Mouse (Mus musculus): ENCODE results near the gene Gas2l3. TPM values are rescaled to one million over a fixed set of nuclear protein-coding genes. Genes with fewer than 3 reads are reported as not detected.

Gas2l3 gene
- total RNA-seq (2021) = 1 to 10 TPM; 3.5 to 5.5 TPM
- long read RNA-seq, experiment 1, full-length matches to known transcripts = 1 of 1 reads
- long read RNA-seq, experiment 1, partial matches to known transcripts = 0 of 1 reads
- long read RNA-seq, experiment 1, other reads (novel, unspliced or antisense) = 0 of 1 reads
- long read RNA-seq, experiment 2 = 0 reads

DNA sequence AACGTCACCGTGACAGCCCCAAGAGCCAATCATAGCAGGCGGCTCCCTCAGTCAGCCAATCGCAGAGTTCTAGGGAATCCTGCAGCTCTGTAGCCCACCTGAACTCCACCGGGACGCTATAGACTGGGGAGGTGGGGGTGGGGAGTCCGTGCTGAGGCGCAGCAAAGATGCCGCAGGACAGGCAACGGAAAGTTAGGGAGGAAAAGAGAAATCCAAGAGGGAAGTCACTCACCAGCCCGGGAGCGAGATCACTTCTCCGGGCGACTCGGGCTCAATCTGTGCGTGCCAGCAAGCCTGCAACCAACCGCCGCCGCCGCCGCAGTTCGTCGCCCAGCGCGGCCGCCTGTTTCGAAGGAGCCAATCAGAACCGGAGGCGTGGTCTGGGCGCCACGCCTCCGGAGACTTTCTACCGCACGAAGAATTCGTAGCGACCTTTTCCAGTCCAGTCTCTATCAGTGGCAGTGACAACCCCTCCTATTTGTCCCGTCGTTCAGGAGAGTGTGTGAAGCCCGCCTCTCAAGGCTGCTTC lies at the start of gene Gas2l3:
Gene Gas2l3, minus strand, starts transcription at position 345 of the 529 bp plus-strand sequence.
- DNase-seq = peak; percentile 86 to 87
- intact Hi-C loops (cut with DNase I) = no loop called here

DNA sequence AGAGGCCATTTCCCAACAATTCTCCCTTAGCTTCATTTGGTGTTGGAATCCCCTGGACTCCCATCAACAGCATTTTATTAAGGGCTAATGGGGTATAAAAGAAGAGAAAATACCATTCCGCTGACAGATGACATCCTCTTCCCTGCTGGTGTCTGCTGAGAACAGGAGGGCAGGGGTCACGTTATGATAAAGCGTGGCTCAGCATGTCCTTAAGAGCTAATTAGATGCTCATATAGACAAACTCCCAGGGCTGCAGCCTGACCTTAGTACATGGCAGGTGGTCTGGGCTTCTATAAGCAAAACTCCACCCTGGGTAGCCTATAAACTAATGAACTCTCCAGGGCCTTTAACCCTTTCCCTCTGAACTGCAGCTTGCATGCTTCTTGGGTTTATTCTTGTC lies 47.6 kb upstream of the Gas2l3 start:
- intact Hi-C loops (cut with DNase I) = no loop called here
- no peak for DNase-seq

DNA sequence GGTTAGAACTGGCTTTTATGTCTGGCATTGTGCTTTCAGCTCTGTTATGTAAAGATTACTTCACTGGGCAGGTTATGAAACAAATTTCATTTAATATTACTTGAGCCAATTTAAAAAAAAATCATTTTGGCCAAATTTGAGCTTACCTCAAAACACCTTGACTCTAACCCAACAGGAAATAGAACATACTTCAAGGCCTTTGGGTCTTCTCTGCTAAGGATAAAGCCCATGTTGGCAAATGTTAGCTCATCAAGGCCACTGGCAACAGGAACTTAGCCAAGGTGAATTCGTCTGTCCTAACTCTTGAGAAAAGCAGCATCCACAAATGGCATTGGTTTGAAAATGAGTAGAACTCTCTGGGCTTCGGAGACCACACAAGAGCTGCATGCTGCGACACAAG lies 46.5 kb upstream of the Gas2l3 start:
- DNase-seq = no peak
- intact Hi-C loops (cut with DNase I) = no loop called here

DNA sequence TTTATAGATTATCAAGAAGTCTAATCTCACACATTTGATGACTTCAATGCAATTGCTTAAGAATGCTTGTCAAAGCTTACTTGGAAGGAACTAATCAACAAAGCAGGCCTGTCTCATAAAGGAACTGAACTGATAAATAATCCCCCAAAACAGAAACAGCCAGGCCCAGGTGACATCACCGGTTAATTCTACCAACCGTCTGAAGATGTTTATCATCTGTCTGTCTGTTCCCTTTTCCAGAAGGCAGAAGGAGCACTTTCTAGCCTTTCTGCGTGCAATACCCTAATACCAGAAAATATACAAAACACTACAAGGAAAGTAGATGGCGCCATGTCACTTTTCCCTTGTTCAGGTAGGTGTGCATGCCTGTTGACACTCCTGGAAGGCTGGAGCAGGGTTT lies 45.7 kb upstream of the Gas2l3 start:
- DNase-seq = no peak
- intact Hi-C loops (cut with DNase I) = no loop called here

DNA sequence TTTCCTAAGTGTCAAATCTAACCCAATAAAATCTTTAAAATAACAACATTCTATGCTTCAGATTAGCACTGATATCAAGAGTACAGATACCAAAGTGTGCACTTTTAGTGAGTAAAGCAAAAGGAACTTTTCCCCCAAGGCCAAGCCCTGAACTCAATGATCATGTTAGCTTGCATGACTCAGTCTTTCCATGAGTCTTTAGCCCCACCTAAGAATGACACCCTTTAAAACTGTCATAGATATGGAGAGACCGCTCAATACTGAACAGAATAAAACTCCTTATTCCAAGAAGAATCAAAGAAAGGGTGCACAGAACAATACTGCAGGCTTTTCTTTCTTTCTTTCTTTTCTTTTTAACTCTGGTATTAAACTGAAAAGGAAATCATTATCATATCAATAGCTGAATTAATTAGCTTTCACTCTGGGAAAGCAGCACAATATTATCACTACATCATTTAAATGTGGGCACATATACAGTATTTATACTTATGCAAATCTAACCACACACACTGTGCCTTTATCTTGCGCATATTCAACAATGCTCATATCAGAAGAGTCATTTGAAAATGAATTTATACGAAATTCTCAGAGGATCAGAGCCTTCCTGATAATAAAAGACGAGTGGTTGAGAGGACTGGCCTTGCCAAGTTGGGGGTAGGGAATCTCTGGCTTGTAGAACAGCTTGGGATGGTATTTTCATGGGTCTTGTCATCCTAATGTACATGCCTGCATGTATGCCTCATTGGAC lies 43.4 kb upstream of the Gas2l3 start:
- no peak for DNase-seq
- intact Hi-C loops (cut with DNase I) = no loop called here

DNA sequence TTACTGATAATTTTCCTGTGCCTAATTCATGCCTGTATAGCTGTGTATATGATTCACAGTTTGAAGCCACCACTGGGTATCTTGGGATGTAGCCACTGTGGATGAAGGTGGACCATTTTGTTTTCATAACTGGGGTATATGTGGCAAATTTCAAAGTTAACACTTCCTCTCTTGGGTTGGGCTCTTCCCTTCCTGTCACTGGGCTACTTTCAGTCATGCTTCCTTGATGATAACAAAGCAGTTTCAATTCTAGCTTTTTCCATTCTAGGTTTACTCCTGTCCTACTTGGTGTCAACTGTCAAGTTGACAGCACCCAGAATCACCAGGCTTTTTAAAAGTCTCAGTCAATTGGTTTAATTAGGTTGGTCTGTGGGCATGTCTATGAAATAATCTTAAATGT lies 41.1 kb upstream of the Gas2l3 start:
- no peak for DNase-seq
- intact Hi-C loops (cut with DNase I) = no loop called here

DNA sequence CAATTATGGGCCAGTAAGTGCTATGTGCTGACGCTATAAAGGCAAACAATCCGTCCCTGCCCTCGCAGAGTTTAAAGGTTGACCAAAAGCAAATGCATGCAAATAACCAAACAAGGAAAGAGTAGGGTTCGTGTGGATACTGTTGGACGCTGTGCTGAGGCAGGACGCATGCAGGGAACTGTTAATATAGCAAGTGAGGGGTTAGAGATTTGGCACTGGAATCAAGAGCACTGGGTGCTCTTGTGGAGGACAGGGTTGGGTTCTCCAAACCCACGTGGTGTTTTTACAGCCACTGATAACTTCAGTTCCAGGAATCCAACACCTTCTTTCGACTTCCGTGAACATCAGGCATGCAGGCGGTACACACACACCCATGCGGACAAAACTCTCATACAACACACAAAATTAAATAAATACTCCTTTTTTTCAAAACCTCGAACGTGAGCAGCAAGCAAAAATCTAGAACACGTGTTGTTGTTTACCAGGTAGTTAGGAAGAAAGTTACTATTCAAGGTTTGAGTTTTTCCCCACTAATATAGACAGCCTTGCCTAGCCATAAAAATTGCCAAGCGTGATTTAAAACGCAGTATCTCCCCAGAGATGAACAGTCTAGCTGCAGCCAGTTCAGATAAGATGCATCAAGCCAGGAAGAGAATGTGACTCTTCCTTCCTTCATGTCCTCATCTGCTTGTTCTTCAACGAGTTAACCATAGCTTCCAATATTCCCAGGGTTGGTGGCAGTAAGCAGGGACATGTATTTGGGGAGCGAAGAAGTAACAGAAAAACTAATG lies 40.2 kb upstream of the Gas2l3 start:
- intact Hi-C loops (cut with DNase I) = no loop called here
- no peak for DNase-seq

DNA sequence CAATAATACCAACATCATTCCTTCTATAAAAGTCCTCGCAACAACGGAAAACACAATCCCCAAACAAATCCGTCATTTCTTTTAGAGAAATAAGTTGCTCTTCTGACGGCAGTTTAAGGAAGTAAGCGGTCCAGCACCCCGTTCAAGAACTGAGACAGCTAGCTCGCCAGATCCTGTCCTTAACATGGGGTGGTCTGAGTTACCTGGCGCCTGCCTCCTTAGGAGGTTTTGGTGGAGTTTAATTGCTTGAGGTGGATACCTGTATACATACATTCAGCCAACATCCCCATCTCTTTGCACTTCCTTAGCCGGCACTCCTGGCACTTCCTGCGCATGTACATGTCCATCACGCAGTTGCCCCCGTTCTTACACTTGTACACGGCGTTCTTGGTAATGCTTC lies 39.3 kb upstream of the Gas2l3 start:
- DNase-seq = no peak
- intact Hi-C loops (cut with DNase I) = no loop called here

DNA sequence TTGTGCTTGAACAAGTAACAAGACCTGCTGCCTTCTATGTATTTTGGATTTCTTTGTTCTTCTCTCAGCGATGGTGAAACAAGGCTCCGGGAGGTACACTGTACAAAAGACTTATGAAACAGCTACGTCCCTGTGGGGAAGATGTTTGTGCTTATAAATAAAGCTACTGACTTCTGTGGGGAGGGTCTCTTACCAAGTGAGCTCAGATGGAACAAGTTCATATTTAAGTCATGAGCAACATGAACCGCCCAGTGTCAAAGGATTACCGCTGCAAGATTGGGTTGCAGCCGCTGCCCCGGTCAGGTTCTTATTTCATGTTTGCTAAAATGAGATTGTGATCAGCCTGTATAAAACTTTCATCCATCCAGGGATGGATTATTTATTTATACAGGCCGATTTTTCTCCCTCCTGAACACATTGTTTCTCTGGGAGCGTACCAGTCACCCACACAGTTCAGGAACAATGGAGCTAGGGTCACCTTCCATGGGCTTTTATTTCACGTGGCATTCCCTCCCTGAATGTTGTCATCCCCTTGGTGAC lies 38.4 kb upstream of the Gas2l3 start:
- no peak for DNase-seq
- intact Hi-C loops (cut with DNase I) = no loop called here

DNA sequence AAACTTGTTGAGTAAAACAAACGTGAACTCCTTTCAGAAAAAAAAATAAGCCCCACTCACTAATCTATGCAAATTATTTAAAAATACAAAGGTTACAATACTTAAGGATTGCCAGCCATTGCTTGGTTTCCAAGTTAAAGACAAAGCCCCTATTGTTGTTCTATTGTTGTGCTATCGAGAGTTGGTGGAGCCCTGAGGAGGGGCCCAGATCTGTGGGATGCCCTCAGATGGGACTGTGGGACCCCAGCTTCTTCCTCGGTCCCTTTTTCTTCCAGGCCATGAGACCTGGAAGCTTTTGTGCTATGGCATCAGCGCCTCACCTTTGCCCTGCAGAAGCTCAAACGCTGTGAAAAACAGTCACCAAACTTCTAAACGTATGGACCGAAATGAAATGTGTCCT lies 37.9 kb upstream of the Gas2l3 start:
- intact Hi-C loops (cut with DNase I) = no loop called here
- DNase-seq = no peak

DNA sequence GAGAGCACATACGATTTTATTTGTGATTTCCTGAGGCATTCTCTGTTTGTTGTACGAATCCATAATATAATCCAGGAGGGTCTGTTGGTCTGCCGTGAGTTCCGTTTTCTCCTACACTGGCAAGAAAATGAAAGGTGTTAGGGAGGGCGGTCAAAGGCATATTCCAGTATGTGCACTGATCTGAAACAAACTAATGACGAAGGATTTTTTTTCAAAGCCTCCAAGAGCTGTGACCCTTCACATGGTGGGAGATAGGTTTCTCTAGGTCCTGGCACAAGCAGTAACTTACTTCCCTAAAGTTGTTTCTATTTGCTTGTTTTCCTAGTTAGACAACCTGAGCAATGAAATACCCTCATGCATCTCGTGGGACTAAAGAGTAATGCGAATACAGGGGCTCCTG lies 35.0 kb upstream of the Gas2l3 start:
- intact Hi-C loops (cut with DNase I) = no loop called here
- no peak for DNase-seq

DNA sequence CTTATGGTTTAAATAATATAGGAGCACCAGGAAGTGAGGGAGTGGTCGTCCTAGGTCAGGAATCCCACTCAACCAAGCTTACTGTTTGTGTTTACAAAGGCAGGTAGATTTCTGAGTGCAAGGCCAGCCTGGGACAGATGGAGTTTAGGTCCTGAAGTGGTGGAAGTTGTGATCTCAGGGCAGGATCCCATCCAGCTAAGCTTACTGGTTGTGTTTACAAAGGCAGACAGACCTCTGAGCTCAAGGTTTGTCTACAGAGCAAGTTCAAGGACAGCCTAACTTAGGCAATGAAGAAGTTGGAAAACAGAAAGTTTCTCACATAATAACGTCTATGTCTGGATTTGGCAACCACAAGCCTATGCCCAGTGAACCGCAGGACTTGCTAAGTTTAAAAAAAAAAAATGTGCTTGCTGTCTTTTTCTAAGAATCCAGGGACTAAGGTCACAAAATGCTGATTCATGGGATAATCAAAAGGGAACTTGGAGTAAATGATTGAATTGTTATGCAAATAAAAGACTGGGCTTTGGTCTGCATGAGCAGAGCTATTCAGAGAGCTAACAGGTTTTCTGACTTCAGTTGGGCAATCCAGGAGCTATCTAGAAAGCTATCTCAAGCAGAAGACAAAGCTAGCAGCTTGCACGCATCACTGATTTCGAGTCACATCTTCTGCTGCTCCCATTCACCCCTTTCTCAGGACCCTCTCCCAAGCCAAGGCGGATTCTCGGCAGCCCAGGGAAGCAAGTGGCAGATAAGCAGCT lies 27.0 kb upstream of the Gas2l3 start:
- intact Hi-C loops (cut with DNase I) = no loop called here
- no peak for DNase-seq

DNA sequence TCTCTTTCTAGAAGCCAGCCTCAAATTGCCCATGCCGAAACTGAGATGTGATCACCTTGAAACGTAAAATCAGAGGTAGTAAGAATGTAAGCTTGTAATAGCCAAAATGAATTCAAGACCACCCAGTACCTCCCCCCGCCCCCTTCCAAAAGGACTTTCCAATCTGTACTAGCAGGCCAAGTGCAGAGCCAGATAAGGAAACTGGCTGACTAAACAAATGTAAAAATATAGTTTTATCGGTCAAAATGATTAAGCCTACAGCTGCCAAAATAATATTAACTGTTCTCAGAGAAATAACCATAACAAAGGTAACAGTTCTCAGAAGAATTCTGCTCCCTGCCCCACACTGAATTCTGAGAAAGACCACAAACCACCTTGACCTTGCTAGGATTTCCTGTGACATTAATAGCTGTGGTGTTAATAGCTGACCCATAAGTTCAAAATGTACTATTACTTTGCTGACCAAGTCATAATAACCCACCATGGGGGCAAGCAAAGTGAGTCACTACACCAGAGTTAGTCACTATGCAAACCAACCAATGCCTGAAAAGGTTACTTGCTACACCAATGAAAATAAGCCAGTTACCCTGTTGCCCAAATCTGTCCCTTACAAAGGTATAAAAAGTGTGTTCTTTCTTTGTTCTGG lies 21.1 kb upstream of the Gas2l3 start:
- intact Hi-C loops (cut with DNase I) = loop anchor here (5.0 kb wide), 1 partner anchor 357 kb away; no protein-coding TSS in a partner anchor
- no peak for DNase-seq

DNA sequence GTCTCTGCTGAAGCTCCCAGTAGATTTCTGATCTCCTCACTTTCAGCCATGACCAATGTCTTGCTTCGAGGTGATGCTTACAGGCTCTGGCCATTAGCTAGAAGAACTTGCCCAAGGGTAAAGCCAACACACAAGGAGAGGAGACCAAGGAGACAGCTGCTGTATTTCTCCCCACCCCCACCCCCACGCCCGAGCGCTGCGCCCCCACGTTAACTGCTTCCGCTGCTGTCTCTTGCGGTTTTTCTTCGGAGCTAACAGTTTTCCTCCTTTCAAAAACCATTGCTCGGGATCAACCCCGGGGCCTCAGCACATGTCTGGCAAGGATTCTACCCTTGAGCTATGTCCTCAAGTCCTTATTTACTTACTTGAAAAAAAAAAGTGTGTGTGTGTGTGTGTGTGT lies 19.1 kb upstream of the Gas2l3 start:
- intact Hi-C loops (cut with DNase I) = loop anchor here (1.0 to 5.0 kb wide), 2 partner anchors 167 to 359 kb away; no protein-coding TSS in a partner anchor
- no peak for DNase-seq

DNA sequence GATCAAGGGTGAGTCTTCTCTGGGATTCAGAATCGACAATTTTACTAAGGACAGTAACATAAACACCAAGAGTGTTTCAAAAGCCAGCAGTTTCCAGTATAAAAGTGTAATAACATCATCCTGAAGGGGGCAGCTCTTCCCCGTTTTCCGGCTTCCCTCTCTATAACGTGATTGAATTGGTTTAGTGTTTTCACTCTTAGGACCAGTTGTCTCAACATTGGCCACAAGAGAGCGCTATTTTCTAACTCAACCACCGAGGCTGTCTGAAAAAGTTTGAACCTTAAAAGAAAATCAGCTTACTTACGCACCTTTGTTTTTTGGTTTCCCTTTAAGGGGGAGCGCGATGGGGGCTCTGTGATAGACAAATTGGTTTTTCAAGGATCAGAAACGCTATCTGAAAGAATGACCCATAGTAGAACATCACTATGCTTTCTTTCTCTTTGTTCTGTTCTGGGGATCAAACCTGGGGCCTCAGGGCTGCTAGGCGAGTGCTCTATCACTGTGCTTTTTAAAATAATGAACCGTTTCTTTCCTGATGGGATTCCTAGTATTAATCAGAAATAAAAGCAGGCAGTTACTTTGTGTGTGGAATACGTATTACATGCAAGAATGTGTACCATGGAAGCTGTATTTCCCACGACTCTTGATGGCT lies 18.2 kb upstream of the Gas2l3 start:
- peak; percentile 71 to 85 for DNase-seq
- intact Hi-C loops (cut with DNase I) = loop anchor here (1.0 to 5.0 kb wide), 2 partner anchors 168 to 360 kb away; no protein-coding TSS in a partner anchor

DNA sequence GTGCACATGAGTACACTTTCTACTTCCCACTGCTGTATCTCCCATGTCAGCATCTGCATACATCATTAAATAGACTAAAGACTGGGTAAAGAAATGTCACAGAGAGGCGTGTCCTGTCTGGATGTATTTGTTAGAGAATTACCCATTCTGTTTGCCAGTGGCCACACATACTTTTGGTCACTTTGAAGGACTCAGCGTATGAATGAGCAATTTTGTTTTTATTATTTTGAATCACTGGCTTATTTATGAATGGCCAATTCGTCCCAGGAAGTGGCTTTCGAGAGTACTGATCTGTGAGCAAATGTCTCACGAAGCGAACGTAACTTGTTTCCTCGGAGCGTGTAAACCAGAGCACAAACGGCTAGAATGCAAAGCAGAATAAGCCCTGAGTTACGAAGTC lies 17.2 kb upstream of the Gas2l3 start:
- DNase-seq = no peak
- intact Hi-C loops (cut with DNase I) = loop anchor here (5.0 kb wide), 1 partner anchor 361 kb away; no protein-coding TSS in a partner anchor

DNA sequence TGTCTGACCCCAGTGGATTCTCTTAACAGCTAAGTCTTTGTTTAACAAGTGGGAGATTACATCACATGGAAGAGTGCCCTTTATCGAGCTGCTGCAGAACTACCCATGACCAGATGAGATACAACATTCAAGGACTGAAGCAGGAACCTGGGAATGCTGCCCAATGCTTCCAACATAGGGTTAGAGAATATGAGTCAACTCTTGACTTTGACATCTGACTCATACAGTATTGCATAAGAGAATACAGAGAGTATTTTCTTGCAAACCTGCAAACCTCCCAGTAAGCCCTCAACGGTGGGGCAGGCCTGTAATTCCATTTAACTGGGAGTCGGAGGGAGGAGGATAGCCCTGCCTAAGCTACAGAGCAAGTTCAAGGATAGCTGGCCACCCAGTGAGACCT lies 15.0 kb upstream of the Gas2l3 start:
- DNase-seq = peak; percentile 10 to 17
- intact Hi-C loops (cut with DNase I) = no loop called here

DNA sequence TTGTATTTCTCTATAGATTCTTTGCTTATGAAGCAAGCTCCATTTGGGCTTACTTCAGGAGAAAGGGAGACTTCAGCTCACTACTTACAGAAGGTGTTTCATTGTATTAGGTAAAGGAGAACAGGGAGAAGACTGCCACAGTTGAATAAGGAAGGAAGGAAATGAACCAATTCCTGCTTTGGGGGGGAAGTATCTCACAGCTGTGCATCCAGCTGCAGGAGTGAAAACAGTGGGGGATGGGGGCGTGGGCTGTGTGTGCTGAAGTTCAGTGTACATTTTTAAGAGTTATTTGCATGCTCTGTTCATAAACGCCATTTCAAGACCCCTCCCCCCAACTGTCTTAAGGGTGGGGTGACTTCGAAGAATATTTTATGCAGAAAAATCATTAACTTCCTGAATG lies 10.0 kb upstream of the Gas2l3 start:
- intact Hi-C loops (cut with DNase I) = no loop called here
- DNase-seq = no peak

DNA sequence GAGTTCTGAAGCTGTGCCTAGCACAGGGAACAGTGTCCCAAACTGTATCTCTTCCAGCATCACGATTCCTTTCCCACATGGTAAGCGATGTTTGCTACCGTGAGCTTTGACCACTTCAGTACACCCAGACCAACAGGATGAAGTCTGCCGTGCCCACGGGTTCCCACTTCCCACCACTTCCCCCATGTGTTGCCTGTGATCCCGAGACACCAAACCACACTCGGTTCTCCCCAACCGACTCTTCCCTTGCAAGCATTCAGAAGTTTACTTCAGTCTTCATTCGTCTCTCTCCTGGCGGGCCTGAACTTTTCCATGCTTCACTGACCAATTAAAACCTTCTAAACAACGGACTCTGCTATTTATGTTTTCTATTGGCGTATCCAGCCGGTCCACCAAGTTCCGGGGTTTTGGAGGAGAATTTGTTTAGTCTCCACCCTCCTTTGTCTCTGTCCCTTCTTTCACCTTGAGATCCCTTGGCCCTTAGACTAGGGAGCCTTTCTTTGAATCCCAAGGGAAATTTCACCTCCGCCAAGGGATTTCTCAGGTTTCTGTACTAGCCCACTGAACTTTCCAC lies 9.4 kb upstream of the Gas2l3 start:
- intact Hi-C loops (cut with DNase I) = no loop called here
- DNase-seq = no peak

Data from heart, postnatal 14 days (tissue).